31 mouse cellular contexts compared by ENCODE assay signal in genomic region chr12:72197434-72197833, GRCm38 (mm10). TPM values are rescaled to one million over a fixed set of nuclear protein-coding genes. Genes with fewer than 3 reads are reported as not detected.
DNase-seq lines count a peak whose midpoint lies in the region; ATAC-seq and TF ChIP-seq lines count a peak whose summit lies in the region.
"Had no signal": no experiment of that assay in that cellular context is flagged by ENCODE, and none has a peak within 500 bp of the region (broad histone marks: within the 10 kb centered on the region; RNA-seq: fewer than 3 reads in every experiment).

No protein-coding gene starts in this region.

- no peak for TF ChIP-seq CTCF in hindbrain, postnatal 0 days (IDR thresholded peaks at IDR 0.05; ENCODE audit: low read depth)

- intact Hi-C loops in heart, postnatal 36 days (cut with DNase I): no loop called here

- ATAC-seq in heart, embryonic 14.5 days (ENCODE audit: insufficient number of reproducible peaks, insufficient read depth, low FRiP score, low read depth): no peak
- ATAC-seq in hindbrain, postnatal 0 days: 0 out of 2 replicates have a peak, but pooled peaks have one; percentile 15
- ATAC-seq: CD4-positive, CD25-positive, alpha-beta regulatory T cell, adult 4 months; intestine, embryonic 15.5 days; Patski had no signal

- 46% methylated on average over 7 of the region's 7 CpGs for WGBS in heart, embryonic 14.5 days
- 61% methylated on average over 7 of the region's 7 CpGs for WGBS in hindbrain, postnatal 0 days
- WGBS in hindbrain, embryonic 10.5 days: 78% methylated on average over 7 of the region's 7 CpGs

- H3K27me3 ChIP-seq in heart, embryonic 14.5 days (ENCODE audit: control insufficient read depth, insufficient read depth, low read length): no peaks in the 10 kb centered on the region
- no peaks in the 10 kb centered on the region for H3K27me3 ChIP-seq in hindbrain, postnatal 0 days (ENCODE audit: insufficient read depth, low read length)
- no peaks in the 10 kb centered on the region for H3K27me3 ChIP-seq in hindbrain, embryonic 10.5 days (ENCODE audit: insufficient read depth, poor library complexity, severe bottlenecking)
- H3K27me3 ChIP-seq: embryonic facial prominence, embryonic 13.5 days; forebrain, embryonic 12.5 days; forebrain, embryonic 15.5 days; heart, embryonic 15.5 days; hindbrain, embryonic 12.5 days; hindbrain, embryonic 15.5 days; intestine, embryonic 15.5 days had no signal

- 0 out of 2 replicates have a peak overlapping the region, but pooled peaks have one; percentile 16 for H3K4me2 ChIP-seq in heart, embryonic 14.5 days (ENCODE audit: low read length)
- H3K4me2 ChIP-seq in hindbrain, postnatal 0 days (ENCODE audit: low read depth, low read length): no peak overlapping the region
- H3K4me2 ChIP-seq: forebrain, embryonic 15.5 days; intestine, embryonic 15.5 days had no signal

- H3K27ac ChIP-seq in heart, embryonic 14.5 days (replicated peaks in 1 of 2; ENCODE audit: control insufficient read depth in 1 of 2, insufficient read depth in 1 of 2, low read depth in 2 of 2, low read length in 2 of 2): no peak overlapping the region
- no peak overlapping the region for H3K27ac ChIP-seq in hindbrain, postnatal 0 days
- no peak overlapping the region for H3K27ac ChIP-seq in hindbrain, embryonic 10.5 days
- H3K27ac ChIP-seq in brown adipose tissue, adult 24 weeks (replicated peaks; ENCODE audit: low read depth, low read length): peak overlapping the region; percentile 84
- H3K27ac ChIP-seq: embryonic facial prominence, embryonic 13.5 days; forebrain, embryonic 12.5 days; forebrain, embryonic 15.5 days; heart, embryonic 15.5 days; hindbrain, embryonic 12.5 days; hindbrain, embryonic 15.5 days; intestine, embryonic 15.5 days had no signal

- H3K4me1 ChIP-seq in heart, embryonic 14.5 days (ENCODE audit: control insufficient read depth in 2 of 2, insufficient read depth in 2 of 2, low read length in 2 of 2): peaks cover 4 to 7% of the 10 kb centered on the region in 2 experiments; a peak in 3 of 4 replicates
- 0 out of 2 replicates have a peak, but pooled peaks cover 2% of the 10 kb centered on the region for H3K4me1 ChIP-seq in hindbrain, postnatal 0 days (ENCODE audit: insufficient read depth, low read length)
- H3K4me1 ChIP-seq in hindbrain, embryonic 10.5 days (replicated peaks): peaks cover 11% of the 10 kb centered on the region
- no peaks in the 10 kb centered on the region; the same call in 1 of the 2 replicates for H3K4me1 ChIP-seq in brown adipose tissue, adult 24 weeks (ENCODE audit: control insufficient read depth, insufficient read depth, insufficient read length, low read length)
- H3K4me1 ChIP-seq: intestine, embryonic 15.5 days had no signal

- H3K9ac ChIP-seq in heart, embryonic 14.5 days (ENCODE audit: low read length): no peak overlapping the region
- no peak overlapping the region for H3K9ac ChIP-seq in hindbrain, postnatal 0 days (replicated peaks; ENCODE audit: low read length)
- H3K9ac ChIP-seq: forebrain, embryonic 12.5 days; forebrain, embryonic 15.5 days; heart, embryonic 15.5 days; hindbrain, embryonic 12.5 days; hindbrain, embryonic 15.5 days; intestine, embryonic 15.5 days had no signal

- no peaks in the 10 kb centered on the region for H3K9me3 ChIP-seq in heart, embryonic 14.5 days (ENCODE audit: control insufficient read depth, low read length)
- no peaks in the 10 kb centered on the region for H3K9me3 ChIP-seq in hindbrain, postnatal 0 days (ENCODE audit: low read length)
- no peaks in the 10 kb centered on the region for H3K9me3 ChIP-seq in hindbrain, embryonic 10.5 days
- H3K9me3 ChIP-seq: embryonic facial prominence, embryonic 10.5 days; embryonic facial prominence, embryonic 13.5 days; forebrain, embryonic 12.5 days; forebrain, embryonic 15.5 days; heart, embryonic 15.5 days; hindbrain, embryonic 12.5 days; hindbrain, embryonic 15.5 days; intestine, embryonic 15.5 days had no signal

- no peak for DNase-seq in heart, postnatal 36 days
- no peak for DNase-seq in hindbrain, postnatal 0 days (ENCODE audit: low spot score)
- DNase-seq in hindbrain, embryonic 10.5 days (ENCODE audit: low spot score): no peak
- peak; percentile 4 for DNase-seq in lung, postnatal 10 days
- no peak for DNase-seq in lung, postnatal 25 days (ENCODE audit: low spot score)
- no peak for DNase-seq in thymus, postnatal 0 days (ENCODE audit: low spot score)
- DNase-seq: gastrocnemius, postnatal 25 days; kidney, adult 11 months had no signal

- no peak overlapping the region for H3K4me3 ChIP-seq in heart, embryonic 14.5 days (ENCODE audit: control insufficient read depth in 1 of 2, insufficient read depth in 1 of 2, low read depth in 1 of 2, low read length in 2 of 2)
- H3K4me3 ChIP-seq in hindbrain, postnatal 0 days (ENCODE audit: low read length): no peak overlapping the region
- no peak overlapping the region for H3K4me3 ChIP-seq in hindbrain, embryonic 10.5 days
- H3K4me3 ChIP-seq in brown adipose tissue, adult 24 weeks (ENCODE audit: insufficient read depth, low read depth, low read length): no peak overlapping the region
- H3K4me3 ChIP-seq: erythroblast, embryonic 14.5 days; forebrain, embryonic 12.5 days; forebrain, embryonic 15.5 days; heart, embryonic 15.5 days; hindbrain, embryonic 12.5 days; hindbrain, embryonic 15.5 days; intestine, embryonic 15.5 days had no signal

- no peaks in the 10 kb centered on the region for H3K36me3 ChIP-seq in heart, embryonic 14.5 days (ENCODE audit: control insufficient read depth, insufficient read depth, low read length)
- H3K36me3 ChIP-seq in hindbrain, postnatal 0 days (ENCODE audit: insufficient read depth, low read length): no peaks in the 10 kb centered on the region
- H3K36me3 ChIP-seq in hindbrain, embryonic 10.5 days: no peaks in the 10 kb centered on the region
- H3K36me3 ChIP-seq: embryonic facial prominence, embryonic 10.5 days; embryonic facial prominence, embryonic 13.5 days; forebrain, embryonic 12.5 days; forebrain, embryonic 15.5 days; G1E; heart, embryonic 15.5 days; hindbrain, embryonic 12.5 days; hindbrain, embryonic 15.5 days; intestine, embryonic 15.5 days had no signal

RNA-seq across cellular contexts. Expression of gene Ccdc175, which starts 12.6 kb away (rescaled TPM):
- not detected in 2 replicates for polyA plus RNA-seq in heart, embryonic 14.5 days (2014; fragmentation: Nextera tagmentation; extraction: Ambion mirVana)
- total RNA-seq in heart, postnatal 36 days (2021): not detected
- not detected in 2 replicates for total RNA-seq in hindbrain, postnatal 0 days (2014; rRNA removed)
- polyA plus RNA-seq in hindbrain, postnatal 0 days (2015; fragmentation: Nextera tagmentation; extraction: Ambion mirVana): not detected in 2 replicates
- not detected in 2 replicates for polyA plus RNA-seq in hindbrain, embryonic 10.5 days (2016; fragmentation: Nextera tagmentation; extraction: Ambion mirVana)
- not detected in 2 replicates for polyA plus RNA-seq in brown adipose tissue, adult 24 weeks (2012; ENCODE audit: insufficient read depth, insufficient read length, missing spikeins)
- polyA plus RNA-seq in thymus, postnatal 0 days (2015; fragmentation: Nextera tagmentation; extraction: Ambion mirVana): not detected in 2 replicates
- total RNA-seq: adrenal gland, adult 18-20 months; adrenal gland, postnatal 10 days; adrenal gland, postnatal 36 days; G1E; gastrocnemius, adult 8-10 months; gastrocnemius, postnatal 25 days; heart, adult 18-20 months; heart, postnatal 4 days had no signal
- polyA plus RNA-seq: C2C12; cerebellum, adult 2 months; cortical plate, adult 2 months; embryonic facial prominence, embryonic 10.5 days; embryonic facial prominence, embryonic 13.5 days; erythroblast, embryonic 14.5 days; forebrain, embryonic 12.5 days; forebrain, embryonic 15.5 days; G1E; heart, embryonic 15.5 days; hindbrain, embryonic 12.5 days; hindbrain, embryonic 15.5 days; intestine, embryonic 15.5 days; Patski had no signal
